Mouse (Mus musculus) E14TG2a.4 (cell line): ENCODE data around the gene Tob2.

Experiments used
- H3K27me3 ChIP-seq: 2 replicates; pipeline ENCODE4 v1.6.1; 2014; ENCODE audit warnings: low read length, control low read depth; ENCODE audit not compliant: insufficient read depth
- H3K36me3 ChIP-seq: 2 replicates; pipeline ENCODE4 v1.6.1; 2014; ENCODE audit warnings: low read length, control low read depth; ENCODE audit not compliant: insufficient read depth
- H3K4me1 ChIP-seq: replicated peaks from 2 replicates; pipeline ENCODE4 v1.6.1; 2014; ENCODE audit warnings: low read depth, low read length, control low read depth
- H3K4me3 ChIP-seq: replicated peaks from 2 replicates; pipeline ENCODE4 v1.5.1; 2014; ENCODE audit warnings: mild to moderate bottlenecking, low read length
- H3K9me3 ChIP-seq: 2 replicates; pipeline ENCODE4 v1.6.1; 2014; ENCODE audit warnings: low read length, control low read depth
- CTCF ChIP-seq: conservative IDR thresholded peaks from 2 replicates; pipeline ENCODE4 v1.5.1; 2014; ENCODE audit warnings: low read length
- NANOG ChIP-seq: IDR thresholded peaks from 2 replicates; pipeline ENCODE4 v1.6.1; 2014; ENCODE audit warnings: borderline replicate concordance, low read length, mixed read lengths
- POU5F1 ChIP-seq: IDR thresholded peaks from 2 replicates; pipeline ENCODE4 v1.6.1; 2014; ENCODE audit warnings: low read length, borderline replicate concordance

Gene Tob2

DNA sequence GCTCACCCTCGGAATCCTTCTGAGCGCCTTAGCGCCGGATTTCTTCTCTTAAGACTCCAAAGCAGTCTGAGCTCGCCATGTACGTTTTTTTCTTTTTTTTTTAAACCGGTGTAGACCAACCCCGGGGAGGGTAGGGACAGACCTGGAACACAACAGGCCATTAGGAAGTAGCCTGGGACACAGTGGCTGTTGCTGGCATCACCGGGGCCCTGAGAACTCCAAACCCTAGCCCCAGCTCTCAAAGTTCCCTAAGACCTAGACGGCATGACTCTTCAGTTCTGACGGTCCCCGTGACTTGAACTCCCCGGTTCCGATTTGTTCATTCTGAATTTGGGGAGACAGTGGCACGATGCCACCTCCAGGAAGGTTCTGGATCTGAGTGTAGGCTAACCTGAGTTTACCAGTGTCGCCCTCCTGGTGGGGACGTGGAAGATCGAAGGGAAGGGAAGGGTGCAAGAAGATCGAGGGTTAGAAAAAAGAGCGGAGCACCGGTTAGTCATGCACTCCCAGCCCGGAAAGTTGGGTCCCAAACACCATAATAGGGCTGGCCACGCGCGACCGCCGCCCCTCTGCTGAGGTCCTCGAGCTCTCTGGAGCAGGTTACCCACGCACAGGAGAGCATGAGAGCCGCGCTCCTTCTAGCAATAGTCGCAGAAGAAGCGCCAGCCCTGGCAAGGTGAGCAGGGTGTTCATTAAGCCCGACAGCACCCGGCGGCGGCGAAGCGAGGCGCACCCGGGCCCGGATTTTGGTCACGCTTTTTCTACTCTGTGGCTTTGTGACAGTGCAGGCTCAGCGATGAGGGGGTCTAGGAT lies at the start of gene Tob2:
Gene Tob2 (minus strand): TSS at position 280 of the 813 bp plus-strand sequence.
- Histone ChIP-seq H3K4me3 (peak within 1 kb of the TSS; percentile 94), H3K4me1 (peaks cover 39% of the 10 kb centered on the region), H3K9me3 (peaks cover 10% of the 10 kb centered on the region), H3K36me3 (peaks cover 8% of the 10 kb centered on the region; the same call in 1 of the 2 replicates), H3K27me3 (peaks cover 26% of the 10 kb centered on the region)
- TF ChIP-seq POU5F1 (no peak), CTCF (no peak), NANOG (no peak)

DNA sequence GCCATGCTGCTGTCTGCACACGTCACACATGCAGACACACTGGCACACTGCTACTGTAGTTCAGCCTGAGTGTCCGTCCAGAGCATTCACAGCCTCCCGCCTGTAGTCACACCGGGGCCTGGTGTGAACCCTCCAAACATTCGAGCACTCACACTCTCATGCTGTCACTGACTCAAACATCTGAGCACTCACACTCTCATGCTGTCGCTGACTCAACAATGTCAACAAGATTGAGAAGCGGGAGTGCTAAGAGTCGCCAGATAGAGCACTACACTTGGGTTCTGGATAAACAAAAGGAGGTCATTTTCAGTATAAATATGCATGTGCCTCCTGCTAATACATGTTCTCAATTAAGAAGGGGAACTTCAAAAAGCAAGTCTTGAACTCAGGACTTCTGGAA lies 49.4 kb upstream of the Tob2 start:
- no peak for TF ChIP-seq CTCF
- no peak for TF ChIP-seq NANOG
- no peak for TF ChIP-seq POU5F1

GRCm38 (mm10) chr15:81904939-81905338 lies 46.3 kb upstream of the Tob2 start:
- TF ChIP-seq CTCF, result peak; percentile 92
- no peak for TF ChIP-seq NANOG
- TF ChIP-seq POU5F1, result no peak
- no peaks in the 10 kb centered on the region for H3K27me3 ChIP-seq
- peaks cover 99% of the 10 kb centered on the region for H3K36me3 ChIP-seq
- no peak overlapping the region for H3K4me3 ChIP-seq
- H3K9me3 ChIP-seq, result no peaks in the 10 kb centered on the region
- 0 out of 2 replicates have a peak, but pooled peaks cover 5% of the 10 kb centered on the region for H3K4me1 ChIP-seq

More for the DNA sequence above, 49.4 kb upstream of the Tob2 start:
- Histone ChIP-seq H3K4me1 (peaks cover 16% of the 10 kb centered on the region), H3K9me3 (no peaks in the 10 kb centered on the region), H3K4me3 (no peak overlapping the region), H3K36me3 (peaks cover 99% of the 10 kb centered on the region), H3K27me3 (no peaks in the 10 kb centered on the region)

DNA sequence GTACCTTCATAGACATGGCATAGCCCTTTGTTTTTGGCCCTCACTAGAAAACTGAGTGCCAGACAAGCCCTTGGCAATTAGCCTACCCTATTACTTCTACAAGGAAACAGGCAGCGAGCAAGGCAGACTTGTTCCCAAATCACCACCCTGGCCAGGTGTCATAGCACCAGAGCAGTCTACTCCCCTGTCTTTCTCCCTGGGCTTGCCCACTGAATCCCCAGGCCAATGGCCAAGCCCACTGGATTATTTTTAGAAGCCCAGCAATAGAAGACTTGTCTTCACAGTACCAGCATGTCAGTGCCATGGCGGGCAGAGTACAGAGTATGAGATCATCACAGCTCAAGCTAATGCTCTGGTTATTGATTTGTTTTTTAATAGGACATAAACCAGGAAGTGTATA lies 40.2 kb upstream of the Tob2 start:
- H3K4me1 ChIP-seq, result peaks cover 13% of the 10 kb centered on the region
- H3K36me3 ChIP-seq, result peaks cover 95% of the 10 kb centered on the region
- H3K4me3 ChIP-seq, result no peak overlapping the region
- TF ChIP-seq POU5F1, result no peak
- H3K9me3 ChIP-seq, result no peaks in the 10 kb centered on the region
- no peaks in the 10 kb centered on the region for H3K27me3 ChIP-seq

DNA sequence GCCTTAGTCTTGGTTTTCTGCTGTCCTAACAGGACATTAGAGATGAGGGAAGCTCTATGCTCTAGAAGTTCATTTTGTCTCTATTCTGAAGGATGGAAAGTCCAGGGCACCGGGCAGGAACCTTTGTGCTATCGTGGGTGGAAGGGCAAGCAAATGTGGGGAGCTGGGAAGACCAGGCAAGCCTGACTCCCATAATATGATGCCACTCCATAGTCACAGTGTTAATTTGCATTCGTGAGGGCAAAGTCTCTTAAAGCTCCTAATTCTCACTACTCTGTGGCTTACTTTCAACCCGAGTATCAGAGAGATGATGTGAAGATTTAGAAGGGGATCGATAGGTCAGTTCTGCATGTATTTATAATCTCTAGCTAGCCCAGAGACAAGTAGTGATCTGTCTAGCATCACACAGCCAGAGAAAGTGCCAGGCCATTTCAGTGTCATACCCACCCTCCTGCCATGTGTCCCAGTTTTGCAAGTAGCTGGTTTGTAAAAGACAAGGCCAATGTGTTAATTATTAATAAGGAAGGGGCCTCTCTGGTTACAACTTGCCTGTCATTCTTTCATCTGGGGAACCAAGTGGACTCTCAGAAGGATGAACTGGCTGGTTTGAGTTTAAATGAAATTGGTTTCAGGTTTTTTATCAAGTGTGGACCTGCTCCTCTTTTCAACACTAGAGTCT lies 39.1 kb upstream of the Tob2 start:
- peaks cover 21% of the 10 kb centered on the region for H3K4me1 ChIP-seq
- no peak for TF ChIP-seq NANOG
- TF ChIP-seq CTCF, result no peak
- TF ChIP-seq POU5F1, result no peak

GRCm38 (mm10) chr15:81896407-81896806 lies 37.8 kb upstream of the Tob2 start:
- H3K36me3 ChIP-seq, result peaks cover 93% of the 10 kb centered on the region
- no peak overlapping the region for H3K4me3 ChIP-seq
- no peaks in the 10 kb centered on the region for H3K9me3 ChIP-seq
- no peaks in the 10 kb centered on the region for H3K27me3 ChIP-seq
- H3K4me1 ChIP-seq, result peaks cover 34% of the 10 kb centered on the region
- TF ChIP-seq CTCF (no peak), NANOG (no peak), POU5F1 (no peak)

More for the DNA sequence above, 39.1 kb upstream of the Tob2 start:
- Histone ChIP-seq H3K4me3 (no peak overlapping the region), H3K27me3 (no peaks in the 10 kb centered on the region), H3K9me3 (no peaks in the 10 kb centered on the region), H3K36me3 (peaks cover 95% of the 10 kb centered on the region)

DNA sequence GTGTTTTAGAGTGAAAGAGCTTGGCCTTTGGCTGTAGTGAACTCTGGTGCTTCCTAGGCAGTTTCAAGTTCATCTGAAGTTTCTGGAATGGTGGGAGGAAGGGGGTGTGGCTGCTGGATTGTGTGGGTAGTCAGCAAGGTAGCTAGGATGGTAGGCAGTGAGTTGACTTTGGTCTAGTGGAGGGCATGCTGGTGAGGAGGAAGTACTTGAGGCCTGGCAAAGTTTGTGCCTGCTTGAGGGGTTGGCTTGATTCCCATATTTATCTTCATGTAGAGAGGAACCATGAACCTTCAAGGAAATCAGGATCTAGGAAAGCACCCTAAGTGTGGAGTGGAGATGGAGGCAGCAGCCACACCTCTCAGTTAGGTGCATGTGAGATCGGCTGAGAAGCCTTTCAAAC lies 35.4 kb upstream of the Tob2 start:
- Histone ChIP-seq H3K4me3 (no peak overlapping the region), H3K4me1 (peaks cover 57% of the 10 kb centered on the region), H3K27me3 (no peaks in the 10 kb centered on the region), H3K9me3 (no peaks in the 10 kb centered on the region), H3K36me3 (peaks cover 95% of the 10 kb centered on the region)
- no peak for TF ChIP-seq CTCF
- TF ChIP-seq POU5F1, result no peak
- no peak for TF ChIP-seq NANOG

GRCm38 (mm10) chr15:81891822-81892580 lies 33.4 kb upstream of the Tob2 start:
- Histone ChIP-seq H3K4me3 (peak overlapping the region; percentile 41), H3K9me3 (no peaks in the 10 kb centered on the region), H3K36me3 (peaks cover 94% of the 10 kb centered on the region), H3K4me1 (peaks cover 76% of the 10 kb centered on the region), H3K27me3 (no peaks in the 10 kb centered on the region)
- no peak for TF ChIP-seq CTCF
- no peak for TF ChIP-seq NANOG
- TF ChIP-seq POU5F1, result no peak
